Mouse (Mus musculus): ENCODE data around the gene Tppp2.
"Not testable (repeated sequence)": the region's sequence is repeated elsewhere in the genome, so short reads cannot be mapped to it uniquely, and the experiment has no call there.

Tppp2 gene

GRCm38 (mm10) chr14:51912391-51913061, 5.7 kb upstream of the Tppp2 start:
- DNase-seq (ENCODE audit: low spot score in 2 of 2), result no peak

- peak; percentile 86 to 92 for DNase-seq (ENCODE audit: low spot score in 2 of 2)
These were observed 4.9 kb upstream of the Tppp2 start for GRCm38 (mm10) chr14:51913062-51913959.

GRCm38 (mm10) chr14:51913960-51914762, 4.1 kb upstream of the Tppp2 start, which contains the start of gene Ndrg2:
TSS of gene Ndrg2 (minus strand) at chr14:51914158.
- peak; percentile 73 to 86 for DNase-seq (ENCODE audit: low spot score in 2 of 2)

GRCm38 (mm10) chr14:51915030-51915429, 3.2 kb upstream of the Tppp2 start:
- DNase-seq (ENCODE audit: low spot score in 2 of 2), result no peak

- DNase-seq (ENCODE audit: low spot score in 2 of 2), result no peak
These were observed 1.7 kb upstream of the Tppp2 start for GRCm38 (mm10) chr14:51916539-51916938.

- DNase-seq (ENCODE audit: low spot score in 2 of 2), result no peak
These were observed 741 bp downstream of the Tppp2 start for GRCm38 (mm10) chr14:51918966-51919365.

- peak; percentile 47 to 60 for DNase-seq (ENCODE audit: low spot score in 2 of 2)
These were observed 3.7 kb downstream of the Tppp2 start for GRCm38 (mm10) chr14:51921759-51922570.

GRCm38 (mm10) chr14:51922571-51922865, 4.3 kb downstream of the Tppp2 start, which contains the start of gene Rnase13:
TSS of gene Rnase13 (minus strand) at chr14:51922773.
- DNase-seq (ENCODE audit: low spot score in 2 of 2), result no peak

- DNase-seq (ENCODE audit: low spot score in 2 of 2), result no peak
These were observed 4.7 kb downstream of the Tppp2 start for GRCm38 (mm10) chr14:51922910-51923309.

- peak; percentile 46 to 50 for DNase-seq (ENCODE audit: low spot score in 2 of 2)
These were observed 5.3 kb downstream of the Tppp2 start for GRCm38 (mm10) chr14:51923492-51923891.

- not testable (repeated sequence) for DNase-seq (ENCODE audit: low spot score in 2 of 2)
These were observed 8.7 kb downstream of the Tppp2 start for GRCm38 (mm10) chr14:51926930-51927329.

- DNase-seq (ENCODE audit: low spot score in 2 of 2), result peak in 1 of 2 experiments; percentile 71
These were observed 11.2 kb downstream of the Tppp2 start for GRCm38 (mm10) chr14:51929309-51929943.

- no peak for DNase-seq (ENCODE audit: low spot score in 2 of 2)
These were observed 11.7 kb downstream of the Tppp2 start for GRCm38 (mm10) chr14:51929968-51930367.

GRCm38 (mm10) chr14:51930824-51931223, 12.6 kb downstream of the Tppp2 start:
- DNase-seq (ENCODE audit: low spot score in 2 of 2), result peak; percentile 61 to 74

GRCm38 (mm10) chr14:51932092-51933020, 14.1 kb downstream of the Tppp2 start:
- no peak for DNase-seq (ENCODE audit: low spot score in 2 of 2)

GRCm38 (mm10) chr14:51939005-51939404, 20.8 kb downstream of the Tppp2 start:
- DNase-seq (ENCODE audit: low spot score in 2 of 2), result no peak

GRCm38 (mm10) chr14:51940944-51941560, 22.8 kb downstream of the Tppp2 start:
- peak; percentile 35 to 49 for DNase-seq (ENCODE audit: low spot score in 2 of 2)

- no peak for DNase-seq (ENCODE audit: low spot score in 2 of 2)
These were observed 23.4 kb downstream of the Tppp2 start for GRCm38 (mm10) chr14:51941577-51941976.

GRCm38 (mm10) chr14:51942236-51942635, 24.0 kb downstream of the Tppp2 start:
- DNase-seq (ENCODE audit: low spot score in 2 of 2), result no peak
